Mouse (Mus musculus): ENCODE data around the gene Emilin1. TPM values are rescaled to one million over a fixed set of nuclear protein-coding genes. Genes with fewer than 3 reads are reported as not detected.

Emilin1 gene
- polyA plus RNA-seq, 1 experiment from 2014 or later, result 125 TPM

DNA sequence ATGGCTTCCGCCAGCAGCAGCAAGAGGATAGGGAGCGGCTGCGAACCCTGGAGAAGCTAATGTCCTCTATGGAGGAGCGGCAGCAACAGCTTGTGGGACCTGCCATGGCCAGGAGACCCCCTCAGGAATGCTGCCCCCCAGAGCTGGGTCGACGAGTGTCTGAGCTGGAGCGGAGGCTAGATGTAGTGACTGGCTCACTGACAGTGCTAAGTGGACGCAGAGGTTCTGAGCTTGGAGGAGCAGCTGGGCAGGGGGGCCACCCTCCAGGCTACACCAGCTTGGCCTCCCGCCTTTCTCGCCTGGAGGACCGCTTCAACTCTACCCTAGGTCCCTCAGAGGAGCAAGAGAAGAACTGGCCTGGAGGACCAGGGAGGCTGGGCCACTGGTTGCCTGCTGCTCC, 4.1 kb downstream of the Emilin1 start:
- Histone ChIP-seq H3K9ac (no peak overlapping the region), H3K27ac (no peak overlapping the region), H3K27me3 (no peaks in the 10 kb centered on the region), H3K36me3 (peaks cover 12% of the 10 kb centered on the region; the same call in 1 of the 2 replicates), H3K4me3 (no peak overlapping the region), H3K4me2 (no peak overlapping the region), H3K9me3 (replicated peaks) (no peaks in the 10 kb centered on the region), H3K4me1 (replicated peaks) (peaks cover 63% of the 10 kb centered on the region)
- ATAC-seq (replicated peaks; ENCODE audit: insufficient number of reproducible peaks, insufficient read depth, low FRiP score, low read depth), result no peak
- WGBS, result 82% methylated on average over 11 of the region's 11 CpGs

GRCm38 (mm10) chr5:30917891-30918670, 4.9 kb downstream of the Emilin1 start:
- Histone ChIP-seq H3K27me3 (no peaks in the 10 kb centered on the region), H3K9ac (no peak overlapping the region), H3K36me3 (peaks cover 12% of the 10 kb centered on the region; the same call in 1 of the 2 replicates), H3K4me3 (no peak overlapping the region), H3K9me3 (replicated peaks) (no peaks in the 10 kb centered on the region), H3K27ac (no peak overlapping the region), H3K4me2 (no peak overlapping the region), H3K4me1 (replicated peaks) (peaks cover 63% of the 10 kb centered on the region)
- no peak for ATAC-seq (replicated peaks; ENCODE audit: insufficient number of reproducible peaks, insufficient read depth, low FRiP score, low read depth)
- 85% methylated on average over 31 of the region's 31 CpGs for WGBS

- Histone ChIP-seq H3K27me3 (no peaks in the 10 kb centered on the region), H3K9me3 (replicated peaks) (no peaks in the 10 kb centered on the region), H3K27ac (no peak overlapping the region), H3K4me1 (replicated peaks) (peaks cover 58% of the 10 kb centered on the region), H3K4me2 (no peak overlapping the region), H3K36me3 (peaks cover 12% of the 10 kb centered on the region; the same call in 1 of the 2 replicates), H3K9ac (no peak overlapping the region), H3K4me3 (no peak overlapping the region)
- no peak for ATAC-seq (replicated peaks; ENCODE audit: insufficient number of reproducible peaks, insufficient read depth, low FRiP score, low read depth)
- WGBS, result 84% methylated on average over 8 of the region's 8 CpGs
These were observed 5.5 kb downstream of the Emilin1 start for GRCm38 (mm10) chr5:30918691-30919090.

DNA sequence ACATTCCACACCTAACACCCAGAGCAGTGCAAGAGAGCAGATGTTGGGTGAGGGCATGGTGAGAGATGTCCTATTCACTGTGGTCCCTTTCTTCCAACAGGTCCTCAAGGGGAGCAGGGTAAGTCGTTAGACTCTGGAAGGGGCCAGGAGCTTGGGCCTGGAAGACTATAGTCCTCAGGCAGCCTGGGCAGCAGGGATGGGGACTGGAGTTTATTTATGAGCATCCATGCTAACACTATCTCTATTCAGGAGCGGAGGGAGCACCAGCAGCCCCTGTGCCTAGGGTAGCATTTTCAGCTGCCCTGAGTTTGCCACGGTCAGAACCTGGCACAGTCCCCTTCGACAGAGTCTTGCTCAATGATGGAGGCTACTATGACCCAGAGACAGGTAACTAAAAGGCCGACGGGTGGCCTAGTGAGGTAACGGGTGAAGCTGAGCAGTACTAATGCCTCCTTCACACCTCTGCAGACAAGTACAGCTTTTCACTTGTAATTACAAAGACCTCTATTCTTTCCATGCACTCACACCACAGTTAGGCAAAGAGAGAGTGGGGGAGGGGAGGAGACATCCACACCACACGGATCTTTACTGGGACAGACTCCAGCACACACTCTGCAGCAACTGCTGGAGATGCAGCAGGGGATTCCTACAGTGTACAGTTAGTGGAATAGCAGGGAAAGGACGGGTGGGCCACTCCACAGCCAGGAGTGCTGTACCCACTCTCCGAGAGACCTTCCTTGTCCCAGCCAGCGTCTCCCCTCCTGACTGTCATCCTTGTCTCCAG, 6.8 kb downstream of the Emilin1 start:
- 70% methylated on average over 11 of the region's 11 CpGs for WGBS
- Histone ChIP-seq H3K4me3 (no peak overlapping the region), H3K9ac (no peak overlapping the region; the same call in 1 of the 2 replicates), H3K27ac (no peak overlapping the region), H3K36me3 (peaks cover 12% of the 10 kb centered on the region; the same call in 1 of the 2 replicates), H3K4me1 (replicated peaks) (peaks cover 52% of the 10 kb centered on the region), H3K4me2 (no peak overlapping the region), H3K27me3 (no peaks in the 10 kb centered on the region), H3K9me3 (replicated peaks) (no peaks in the 10 kb centered on the region)
- ATAC-seq (replicated peaks; ENCODE audit: insufficient number of reproducible peaks, insufficient read depth, low FRiP score, low read depth), result no peak

DNA sequence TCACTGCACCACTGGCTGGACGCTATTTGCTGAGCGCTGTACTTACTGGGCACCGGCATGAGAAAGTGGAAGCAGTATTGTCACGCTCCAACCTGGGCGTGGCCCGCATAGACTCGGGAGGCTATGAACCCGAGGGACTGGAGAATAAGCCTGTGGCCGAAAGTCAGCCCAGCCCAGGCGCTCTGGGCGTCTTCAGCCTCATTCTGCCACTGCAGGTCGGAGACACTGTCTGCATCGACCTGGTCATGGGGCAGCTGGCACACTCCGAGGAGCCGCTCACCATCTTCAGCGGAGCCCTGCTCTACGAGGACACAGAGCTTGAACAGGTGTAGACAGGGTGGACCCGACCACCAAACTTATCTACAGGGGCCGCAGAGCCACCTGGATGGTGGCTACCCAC, 7.4 kb downstream of the Emilin1 start:
- no peaks in the 10 kb centered on the region for H3K9me3 ChIP-seq (replicated peaks)
- H3K27ac ChIP-seq, result no peak overlapping the region
- no peak for ATAC-seq (replicated peaks; ENCODE audit: insufficient number of reproducible peaks, insufficient read depth, low FRiP score, low read depth)
- H3K4me1 ChIP-seq (replicated peaks), result peaks cover 48% of the 10 kb centered on the region
- H3K36me3 ChIP-seq, result peaks cover 12% of the 10 kb centered on the region; the same call in 1 of the 2 replicates
- WGBS, result 68% methylated on average over 19 of the region's 19 CpGs
- H3K9ac ChIP-seq, result no peak overlapping the region; the same call in 1 of the 2 replicates
- no peaks in the 10 kb centered on the region for H3K27me3 ChIP-seq
- H3K4me2 ChIP-seq, result peak overlapping the region; percentile 79
- H3K4me3 ChIP-seq, result no peak overlapping the region

GRCm38 (mm10) chr5:30921256-30922033, 8.2 kb downstream of the Emilin1 start, which contains the start of gene Khk:
Khk (plus strand) TSS chr5:30921431.
- Histone ChIP-seq H3K27ac (peak within 1 kb of the TSS; percentile 84), H3K4me1 (replicated peaks) (peaks cover 41% of the 10 kb centered on the region), H3K27me3 (no peaks in the 10 kb centered on the region), H3K9me3 (replicated peaks) (no peaks in the 10 kb centered on the region), H3K4me2 (peak within 1 kb of the TSS; percentile 79), H3K4me3 (peak within 1 kb of the TSS; percentile 60), H3K9ac (peak within 1 kb of the TSS; percentile 62), H3K36me3 (peaks cover 12% of the 10 kb centered on the region; the same call in 1 of the 2 replicates)
- ATAC-seq (replicated peaks; ENCODE audit: insufficient number of reproducible peaks, insufficient read depth, low FRiP score, low read depth), result peak; percentile 83
- WGBS, result 2% methylated on average over 39 of the region's 40 CpGs

DNA sequence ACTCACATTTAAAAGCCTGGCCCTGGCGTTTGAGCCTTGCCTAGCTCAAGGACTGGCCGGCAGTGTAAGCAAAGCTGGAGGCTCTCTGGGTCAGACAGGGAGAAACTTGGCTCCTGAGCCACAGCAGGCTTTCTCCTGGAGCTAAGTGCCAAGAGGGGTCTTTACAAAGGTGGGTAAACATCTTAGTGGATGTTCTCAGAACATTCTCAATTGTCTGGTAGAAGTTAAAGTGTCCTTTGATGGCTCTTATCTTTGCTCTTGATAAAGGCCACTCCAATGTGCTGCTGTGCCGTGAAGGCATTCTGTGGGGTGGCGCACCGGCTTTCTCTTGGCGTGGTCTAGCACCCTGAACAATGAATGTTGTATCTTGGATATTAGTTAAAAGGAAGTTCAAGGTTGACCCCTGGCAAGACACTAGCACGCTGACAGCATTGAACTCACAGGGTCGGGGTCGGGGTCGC, 9.4 kb downstream of the Emilin1 start:
- 0 out of 2 replicates have a peak overlapping the region, but pooled peaks have one; percentile 13 for H3K9ac ChIP-seq
- 40% methylated on average over 10 of the region's 10 CpGs for WGBS
- peaks cover 29% of the 10 kb centered on the region for H3K4me1 ChIP-seq (replicated peaks)
- no peak overlapping the region; the same call in 1 of the 2 replicates for H3K27ac ChIP-seq
- H3K36me3 ChIP-seq, result peaks cover 5% of the 10 kb centered on the region; the same call in 1 of the 2 replicates
- H3K27me3 ChIP-seq, result no peaks in the 10 kb centered on the region
- peak overlapping the region; percentile 79 for H3K4me2 ChIP-seq
- H3K9me3 ChIP-seq (replicated peaks), result no peaks in the 10 kb centered on the region
- no peak for ATAC-seq (replicated peaks; ENCODE audit: insufficient number of reproducible peaks, insufficient read depth, low FRiP score, low read depth)
- H3K4me3 ChIP-seq, result peak overlapping the region; percentile 60; the same call in 1 of the 2 replicates

DNA sequence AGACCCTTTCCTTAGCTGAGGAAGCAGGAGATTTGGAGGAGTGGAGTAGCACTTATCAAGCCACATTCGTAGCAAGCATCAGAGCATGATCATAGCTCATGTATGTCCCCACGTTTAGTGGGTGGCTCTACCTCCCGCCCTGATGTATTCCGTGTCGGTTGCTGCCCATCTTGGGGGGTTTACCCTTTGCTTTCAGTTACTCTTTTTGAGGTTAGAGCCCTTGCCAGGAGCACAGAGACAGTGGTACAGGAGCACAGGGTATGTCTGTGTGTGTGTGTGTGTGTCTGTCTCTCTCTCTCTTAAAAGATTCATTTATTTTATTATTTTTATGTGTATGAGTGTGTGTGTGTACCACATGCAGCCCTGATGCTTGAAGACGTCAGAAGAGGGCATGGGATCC, 9.9 kb downstream of the Emilin1 start:
- Histone ChIP-seq H3K4me3 (no peak overlapping the region), H3K9me3 (replicated peaks) (no peaks in the 10 kb centered on the region), H3K27ac (no peak overlapping the region), H3K9ac (no peak overlapping the region), H3K27me3 (no peaks in the 10 kb centered on the region), H3K4me1 (replicated peaks) (peaks cover 27% of the 10 kb centered on the region), H3K36me3 (peaks cover 4% of the 10 kb centered on the region; the same call in 1 of the 2 replicates), H3K4me2 (peak overlapping the region; percentile 79)
- ATAC-seq (replicated peaks; ENCODE audit: insufficient number of reproducible peaks, insufficient read depth, low FRiP score, low read depth), result no peak
- WGBS, result 78% methylated on average over 6 of the region's 6 CpGs

DNA sequence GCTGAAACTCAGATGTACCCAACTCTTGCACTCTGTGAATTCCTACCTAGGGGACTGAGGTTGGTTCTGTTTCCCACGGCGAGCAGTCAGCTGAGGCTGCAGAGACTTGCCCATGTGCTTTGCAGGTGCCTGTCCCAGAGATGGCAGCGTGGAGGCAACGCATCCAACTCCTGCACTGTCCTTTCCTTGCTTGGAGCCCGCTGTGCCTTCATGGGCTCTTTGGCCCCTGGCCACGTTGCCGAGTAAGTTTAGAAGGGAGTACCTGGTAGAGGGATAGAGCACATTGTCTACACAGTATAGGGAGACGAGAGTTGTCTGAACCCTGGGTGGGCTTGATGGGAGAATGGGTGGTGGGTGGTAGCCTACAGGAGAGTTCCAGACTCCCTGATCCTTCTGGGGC, 11.4 kb downstream of the Emilin1 start:
- Histone ChIP-seq H3K27me3 (no peaks in the 10 kb centered on the region), H3K9me3 (replicated peaks) (no peaks in the 10 kb centered on the region), H3K4me2 (no peak overlapping the region), H3K4me1 (replicated peaks) (peaks cover 28% of the 10 kb centered on the region), H3K27ac (no peak overlapping the region), H3K36me3 (no peaks in the 10 kb centered on the region), H3K4me3 (no peak overlapping the region), H3K9ac (no peak overlapping the region)
- ATAC-seq (replicated peaks; ENCODE audit: insufficient number of reproducible peaks, insufficient read depth, low FRiP score, low read depth), result no peak
- 76% methylated on average over 8 of the region's 8 CpGs for WGBS

DNA sequence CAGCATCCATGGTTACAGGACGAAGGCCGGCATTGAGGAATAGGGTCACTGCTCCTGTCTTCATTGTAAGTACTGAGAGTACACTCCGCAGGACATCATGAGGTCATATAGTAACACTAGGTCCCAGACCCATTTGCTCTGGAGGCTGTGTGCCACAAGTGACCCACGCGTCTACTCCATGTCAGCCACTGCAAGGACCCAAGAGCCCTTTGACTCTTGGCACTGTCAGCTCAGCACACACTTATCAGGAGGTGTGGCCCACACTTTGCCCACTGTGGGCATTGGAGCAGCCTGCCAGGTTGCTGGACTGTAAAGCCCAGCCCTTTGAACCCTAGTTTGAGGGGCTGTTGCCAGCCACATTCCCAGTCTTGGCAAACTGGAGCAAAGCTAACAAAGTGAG, 12.0 kb downstream of the Emilin1 start:
- Histone ChIP-seq H3K27me3 (no peaks in the 10 kb centered on the region), H3K9me3 (replicated peaks) (no peaks in the 10 kb centered on the region), H3K36me3 (no peaks in the 10 kb centered on the region), H3K27ac (no peak overlapping the region), H3K9ac (no peak overlapping the region), H3K4me1 (replicated peaks) (peaks cover 27% of the 10 kb centered on the region), H3K4me2 (no peak overlapping the region), H3K4me3 (no peak overlapping the region)
- ATAC-seq (replicated peaks; ENCODE audit: insufficient number of reproducible peaks, insufficient read depth, low FRiP score, low read depth), result no peak
- 94% methylated on average over 5 of the region's 5 CpGs for WGBS

- no peak overlapping the region for H3K9ac ChIP-seq
- no peaks in the 10 kb centered on the region for H3K36me3 ChIP-seq
- H3K27ac ChIP-seq, result no peak overlapping the region
- H3K9me3 ChIP-seq (replicated peaks), result no peaks in the 10 kb centered on the region
- H3K4me2 ChIP-seq, result no peak overlapping the region
- H3K4me3 ChIP-seq, result no peak overlapping the region
- ATAC-seq (replicated peaks; ENCODE audit: insufficient number of reproducible peaks, insufficient read depth, low FRiP score, low read depth), result no peak
- peaks cover 21% of the 10 kb centered on the region for H3K4me1 ChIP-seq (replicated peaks)
- 72% methylated on average over 2 of the region's 2 CpGs for WGBS
- H3K27me3 ChIP-seq, result no peaks in the 10 kb centered on the region
These were observed 12.9 kb downstream of the Emilin1 start for GRCm38 (mm10) chr5:30926073-30926472.
